Mouse (Mus musculus) heart, embryonic 15.5 days (tissue): ENCODE results near the gene Fut1. TPM values are rescaled to one million over a fixed set of nuclear protein-coding genes. Genes with fewer than 3 reads are reported as not detected.

Source experiments
- ATAC-seq: fragments of 200-750 bp; cut with Nextera tagmentation; replicated peaks from 2 replicates; pipeline ENCODE4 v1.8.0; 2017; ENCODE audit warnings: low read depth, moderate TSS enrichment; ENCODE audit not compliant: insufficient number of reproducible peaks, insufficient read depth, low FRiP score
- H3K27ac ChIP-seq: fragments of 300-500 bp; sonication (generic); 2 replicates; pipeline ENCODE4 v1.5.1; 2015; ENCODE audit warnings: mild to moderate bottlenecking, inconsistent platforms
- H3K27me3 ChIP-seq: fragments of 300-500 bp; sonication (generic); 2 replicates; pipeline ENCODE4 v1.6.1; 2015; ENCODE audit warnings: inconsistent platforms
- H3K36me3 ChIP-seq: fragments of 300-500 bp; sonication (generic); 2 replicates; pipeline ENCODE4 v1.6.1; 2015; ENCODE audit warnings: mild to moderate bottlenecking, inconsistent platforms
- H3K4me1 ChIP-seq: fragments of 300-500 bp; sonication (generic); replicated peaks from 2 replicates; pipeline ENCODE4 v1.6.1; 2015; ENCODE audit warnings: inconsistent platforms
- H3K4me2 ChIP-seq: fragments of 300-500 bp; sonication (generic); 2 replicates; pipeline ENCODE4 v1.6.1; 2015; ENCODE audit warnings: inconsistent platforms, mild to moderate bottlenecking, moderate library complexity
- H3K4me3 ChIP-seq: fragments of 300-500 bp; sonication (generic); 2 replicates; pipeline ENCODE4 v1.5.1; 2015; ENCODE audit warnings: mild to moderate bottlenecking, inconsistent platforms
- H3K9ac ChIP-seq: fragments of 300-500 bp; sonication (generic); 2 replicates; pipeline ENCODE4 v1.6.1; 2015; ENCODE audit warnings: mild to moderate bottlenecking, inconsistent platforms
- H3K9me3 ChIP-seq: fragments of 300-500 bp; sonication (generic); replicated peaks from 2 replicates; pipeline ENCODE4 v1.6.1; 2016; ENCODE audit warnings: inconsistent platforms
- WGBS: fragments of 180-500 bp; shearing (Covaris S2); methylation state at CpG from one replicate; pipeline ENCODE4 v1.1.7; 2015; ENCODE audit warnings: mixed read lengths; 5-methylcytosine and 5-hydroxymethylcytosine counted together
- polyA plus RNA-seq: library from polyadenylated mRNA; unstranded; fragments of >200 nt; fragmentation: Nextera tagmentation; extraction: Ambion mirVana; gene quantifications from 2 replicates; pipeline ENCODE4 v1.2.1, GENCODE M21; 2015

Fut1 gene
- polyA plus RNA-seq, 1 experiment from 2014 or later, result 0.15 TPM

DNA sequence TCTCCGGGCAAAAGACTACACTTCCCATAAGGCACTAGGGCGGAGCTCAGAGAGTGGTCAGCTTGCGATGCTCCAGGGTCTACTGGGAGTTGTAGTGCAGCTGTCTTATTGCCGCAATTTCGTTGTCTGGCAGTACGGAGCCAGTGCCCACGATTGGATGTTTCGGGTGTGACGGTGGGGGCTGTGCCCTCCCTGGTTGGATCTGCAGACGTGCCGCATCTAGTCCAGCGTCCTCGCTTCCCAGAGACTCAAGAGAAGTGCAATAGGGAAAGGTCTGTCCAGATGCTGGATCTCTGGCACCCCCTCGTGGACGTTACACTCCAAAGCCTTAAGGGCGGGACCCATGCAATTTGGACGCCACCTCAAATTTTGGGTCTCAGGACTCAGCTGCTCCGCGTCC, 27.9 kb upstream of the Fut1 start:
- Histone ChIP-seq H3K27ac (no peak overlapping the region), H3K4me1 (peaks cover 3% of the 10 kb centered on the region), H3K4me3 (peak overlapping the region; percentile 38), H3K4me2 (peak overlapping the region; percentile 57), H3K9me3 (no peaks in the 10 kb centered on the region), H3K9ac (peak overlapping the region; percentile 17; the same call in 1 of the 2 replicates), H3K36me3 (peaks cover 21% of the 10 kb centered on the region), H3K27me3 (no peaks in the 10 kb centered on the region)
- 4% methylated on average over 19 of the region's 19 CpGs for WGBS
- peak; percentile 98 for ATAC-seq

DNA sequence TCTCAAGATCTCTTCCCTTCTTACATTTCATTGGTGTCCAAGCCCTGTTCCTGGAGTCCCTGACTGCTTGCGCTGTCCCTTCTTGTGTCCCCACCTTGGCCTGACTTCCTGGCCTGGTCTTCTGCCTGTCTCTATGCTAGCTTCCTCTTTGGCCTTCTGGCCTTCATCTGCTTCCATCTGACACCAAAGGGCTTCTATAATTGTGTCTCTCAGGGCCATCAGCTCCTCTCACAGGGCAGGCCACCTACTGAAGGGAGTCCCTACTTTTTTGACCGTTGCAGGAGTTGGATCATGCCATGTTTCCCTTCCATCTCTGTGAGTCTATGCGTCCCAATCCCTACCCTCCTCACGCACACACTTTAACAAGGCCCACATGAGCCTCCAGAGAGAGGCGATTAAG, 27.2 kb upstream of the Fut1 start:
- ATAC-seq, result no peak
- no peak overlapping the region for H3K9ac ChIP-seq
- no peaks in the 10 kb centered on the region for H3K9me3 ChIP-seq
- peaks cover 3% of the 10 kb centered on the region for H3K4me1 ChIP-seq
- H3K4me2 ChIP-seq, result no peak overlapping the region; the same call in 1 of the 2 replicates
- H3K27ac ChIP-seq, result no peak overlapping the region
- H3K4me3 ChIP-seq, result no peak overlapping the region
- H3K36me3 ChIP-seq, result peaks cover 16% of the 10 kb centered on the region
- WGBS, result 94% methylated on average over 5 of the region's 5 CpGs
- H3K27me3 ChIP-seq, result no peaks in the 10 kb centered on the region

DNA sequence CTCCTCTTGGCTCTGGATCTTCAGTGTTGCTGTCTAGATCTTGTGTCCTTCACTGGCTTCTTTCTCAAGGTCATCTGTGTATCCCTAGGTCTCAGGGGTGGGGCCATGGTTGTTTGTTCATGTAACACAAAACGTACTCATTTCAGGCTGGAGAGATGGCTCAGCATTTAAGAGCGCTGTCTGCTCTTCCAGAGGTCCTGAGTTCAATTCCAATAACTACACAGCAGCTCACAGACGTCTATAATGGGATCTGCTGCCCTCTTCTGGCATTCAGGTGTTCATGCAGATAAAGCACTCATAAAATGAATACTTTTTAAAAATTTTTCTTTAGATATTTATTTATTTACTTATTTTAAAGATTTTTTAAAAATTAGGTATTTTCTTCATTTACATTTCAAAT, 26.2 kb upstream of the Fut1 start:
- H3K4me3 ChIP-seq, result no peak overlapping the region
- H3K9ac ChIP-seq, result no peak overlapping the region
- no peak overlapping the region for H3K27ac ChIP-seq
- peaks cover 3% of the 10 kb centered on the region for H3K4me1 ChIP-seq
- WGBS, result 62% methylated on average over 3 of the region's 3 CpGs
- no peaks in the 10 kb centered on the region for H3K27me3 ChIP-seq
- peaks cover 6% of the 10 kb centered on the region; the same call in 1 of the 2 replicates for H3K36me3 ChIP-seq
- ATAC-seq, result no peak
- H3K4me2 ChIP-seq, result no peak overlapping the region
- no peaks in the 10 kb centered on the region for H3K9me3 ChIP-seq

DNA sequence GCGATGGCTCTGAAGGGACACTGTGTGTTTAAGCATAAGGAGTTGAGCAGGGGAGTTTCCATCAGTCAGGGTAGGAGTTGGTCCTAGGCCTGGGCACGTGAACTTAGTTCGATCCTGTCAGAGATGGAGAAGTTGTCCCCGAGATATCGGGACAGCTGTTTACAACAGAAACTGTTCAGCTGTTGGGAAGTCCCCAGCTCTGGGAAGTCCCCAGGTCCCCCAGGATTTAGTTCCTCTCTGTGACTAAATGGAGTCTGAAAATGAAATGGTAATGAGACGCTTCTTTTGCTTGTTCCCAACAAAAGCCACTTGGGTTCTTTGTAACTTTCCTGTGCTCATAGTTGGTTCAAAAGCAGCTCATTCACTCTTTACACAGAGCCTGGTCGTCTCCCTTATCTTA, 25.2 kb upstream of the Fut1 start:
- Histone ChIP-seq H3K4me2 (no peak overlapping the region), H3K36me3 (0 out of 2 replicates have a peak, but pooled peaks cover 4% of the 10 kb centered on the region), H3K4me3 (no peak overlapping the region), H3K9ac (no peak overlapping the region), H3K27ac (no peak overlapping the region), H3K27me3 (no peaks in the 10 kb centered on the region), H3K4me1 (peaks cover 3% of the 10 kb centered on the region), H3K9me3 (no peaks in the 10 kb centered on the region)
- ATAC-seq, result no peak
- 71% methylated on average over 7 of the region's 7 CpGs for WGBS

DNA sequence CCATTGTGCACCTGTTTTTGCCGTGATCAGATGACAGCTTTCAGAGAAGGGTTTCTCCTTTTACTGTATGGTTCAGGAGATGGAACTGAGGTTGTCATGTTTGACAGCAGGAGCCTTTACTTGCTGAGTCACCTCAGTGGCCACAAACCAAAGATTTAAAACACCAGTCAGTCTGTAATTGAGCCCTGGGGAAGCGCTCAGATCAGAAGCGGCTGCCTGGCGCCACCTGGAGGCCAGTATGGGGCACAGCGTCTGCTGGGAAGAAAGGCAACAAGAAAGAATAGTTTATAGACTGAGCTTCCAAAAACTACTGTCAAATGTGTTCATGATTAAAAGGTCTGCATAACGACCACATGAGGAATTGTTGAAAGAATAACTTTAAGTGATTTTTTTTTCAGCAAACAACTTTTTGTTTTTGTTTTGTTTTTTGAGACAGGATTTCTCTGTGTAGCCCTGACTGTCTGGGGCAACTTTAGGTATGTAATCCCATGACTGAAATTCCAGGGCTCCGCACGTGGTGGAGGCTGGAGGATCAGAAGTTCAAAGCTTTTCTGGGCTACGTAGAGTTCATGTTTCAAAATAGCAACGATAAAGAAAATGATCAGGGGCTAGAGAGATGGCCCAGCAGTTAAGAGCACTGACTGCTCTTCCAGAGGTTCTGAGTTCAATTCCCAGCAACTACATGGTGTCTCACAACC, 23.8 kb upstream of the Fut1 start:
- no peak for ATAC-seq
- Histone ChIP-seq H3K27ac (no peak overlapping the region), H3K36me3 (no peaks in the 10 kb centered on the region), H3K9me3 (no peaks in the 10 kb centered on the region), H3K4me3 (no peak overlapping the region), H3K4me2 (no peak overlapping the region), H3K27me3 (no peaks in the 10 kb centered on the region), H3K9ac (no peak overlapping the region), H3K4me1 (peaks cover 3% of the 10 kb centered on the region)
- 16% methylated on average over 10 of the region's 10 CpGs for WGBS

DNA sequence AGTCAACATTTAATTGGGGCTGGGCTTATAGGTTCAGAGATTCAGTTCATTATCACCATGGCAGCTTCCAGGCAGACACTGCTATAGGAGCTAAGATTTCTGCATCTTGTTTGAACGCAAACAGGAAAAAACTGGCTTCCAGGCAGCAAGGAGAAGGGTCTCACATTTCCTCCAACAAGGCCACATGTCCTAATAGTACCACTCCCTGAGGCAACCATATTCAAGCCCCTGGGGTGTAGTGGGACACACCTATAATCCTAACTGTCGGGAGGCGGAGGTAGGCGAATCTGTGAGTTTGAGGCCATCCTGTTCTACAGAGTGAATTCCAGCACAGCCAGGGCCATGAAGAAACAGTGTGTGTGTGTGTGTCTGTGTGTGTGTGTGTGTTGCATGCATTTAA, 21.9 kb upstream of the Fut1 start:
- Histone ChIP-seq H3K9me3 (no peaks in the 10 kb centered on the region), H3K27me3 (no peaks in the 10 kb centered on the region), H3K9ac (no peak overlapping the region), H3K27ac (no peak overlapping the region), H3K4me2 (no peak overlapping the region), H3K36me3 (no peaks in the 10 kb centered on the region), H3K4me3 (no peak overlapping the region), H3K4me1 (peaks cover 5% of the 10 kb centered on the region)
- ATAC-seq, result no peak
- 79% methylated on average over 4 of the region's 4 CpGs for WGBS

DNA sequence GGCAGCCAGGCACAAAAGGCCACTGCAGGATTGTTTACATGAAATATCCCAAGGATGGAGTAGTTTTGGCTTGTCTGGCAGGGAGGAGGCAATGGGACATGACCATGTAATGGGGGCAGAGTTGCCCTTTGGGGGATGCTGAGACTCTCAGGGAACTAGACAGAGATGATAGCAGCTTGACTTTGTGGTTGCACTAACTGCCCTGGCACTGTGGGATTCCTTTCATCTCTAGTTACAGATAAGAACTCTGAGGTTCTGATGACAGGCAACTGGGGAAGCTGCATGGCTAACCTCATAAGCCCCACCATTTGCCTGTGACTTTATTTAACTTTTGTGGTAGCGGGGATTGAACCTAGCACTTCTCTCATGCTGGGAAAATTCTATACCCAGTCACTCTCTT, 21.0 kb upstream of the Fut1 start:
- Histone ChIP-seq H3K36me3 (no peaks in the 10 kb centered on the region), H3K9ac (no peak overlapping the region), H3K4me2 (no peak overlapping the region), H3K27me3 (no peaks in the 10 kb centered on the region), H3K4me1 (peaks cover 5% of the 10 kb centered on the region), H3K27ac (no peak overlapping the region), H3K9me3 (no peaks in the 10 kb centered on the region), H3K4me3 (no peak overlapping the region)
- WGBS, result 48% methylated on average over 1 of the region's 1 CpGs
- ATAC-seq, result no peak

DNA sequence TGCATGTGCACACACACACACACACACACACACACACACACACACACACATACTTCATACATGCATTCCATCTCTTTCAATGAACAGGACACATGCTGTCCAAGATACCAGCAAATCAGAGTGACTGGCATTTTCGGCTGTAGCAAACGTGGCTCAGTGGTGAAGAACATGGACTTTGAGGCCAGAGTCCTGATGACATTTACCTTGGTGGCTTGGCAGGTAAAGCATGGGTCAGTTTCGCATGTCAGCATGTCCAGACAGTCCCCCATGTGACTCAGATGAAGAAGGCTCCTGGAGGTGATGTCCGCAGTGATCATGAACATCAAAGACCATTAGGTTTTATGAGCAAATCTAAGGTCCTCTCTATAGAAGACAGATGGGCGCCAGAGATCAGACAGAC, 20.1 kb upstream of the Fut1 start:
- Histone ChIP-seq H3K4me3 (no peak overlapping the region), H3K4me1 (peaks cover 5% of the 10 kb centered on the region), H3K9me3 (no peaks in the 10 kb centered on the region), H3K36me3 (no peaks in the 10 kb centered on the region), H3K27ac (no peak overlapping the region), H3K4me2 (no peak overlapping the region), H3K27me3 (no peaks in the 10 kb centered on the region), H3K9ac (no peak overlapping the region)
- ATAC-seq, result no peak
- WGBS, result 83% methylated on average over 5 of the region's 5 CpGs

DNA sequence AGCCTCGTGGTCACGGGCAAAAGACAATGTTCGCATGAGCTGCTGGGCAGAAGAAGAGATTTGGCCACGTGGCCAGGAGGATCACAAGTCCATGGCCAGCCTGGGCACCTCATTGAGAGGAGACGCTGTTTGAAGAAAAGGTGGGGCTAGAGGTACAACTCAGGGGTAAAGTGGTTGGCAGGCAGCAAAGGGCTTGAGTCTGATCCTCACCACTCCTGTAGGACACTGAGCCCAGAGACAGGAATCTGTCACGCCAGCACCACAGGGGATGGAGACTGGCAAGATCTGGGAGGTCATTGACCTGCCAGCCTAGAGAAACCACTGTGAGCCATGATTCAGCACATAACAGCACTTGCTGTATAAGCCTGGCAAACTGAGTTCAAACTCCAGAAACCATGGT, 19.6 kb upstream of the Fut1 start:
- no peaks in the 10 kb centered on the region for H3K9me3 ChIP-seq
- WGBS, result 89% methylated on average over 6 of the region's 6 CpGs
- no peak overlapping the region for H3K9ac ChIP-seq
- H3K4me2 ChIP-seq, result no peak overlapping the region
- no peak overlapping the region for H3K4me3 ChIP-seq
- H3K4me1 ChIP-seq, result peaks cover 5% of the 10 kb centered on the region
- no peaks in the 10 kb centered on the region for H3K27me3 ChIP-seq
- H3K27ac ChIP-seq, result no peak overlapping the region
- H3K36me3 ChIP-seq, result no peaks in the 10 kb centered on the region
- no peak for ATAC-seq

DNA sequence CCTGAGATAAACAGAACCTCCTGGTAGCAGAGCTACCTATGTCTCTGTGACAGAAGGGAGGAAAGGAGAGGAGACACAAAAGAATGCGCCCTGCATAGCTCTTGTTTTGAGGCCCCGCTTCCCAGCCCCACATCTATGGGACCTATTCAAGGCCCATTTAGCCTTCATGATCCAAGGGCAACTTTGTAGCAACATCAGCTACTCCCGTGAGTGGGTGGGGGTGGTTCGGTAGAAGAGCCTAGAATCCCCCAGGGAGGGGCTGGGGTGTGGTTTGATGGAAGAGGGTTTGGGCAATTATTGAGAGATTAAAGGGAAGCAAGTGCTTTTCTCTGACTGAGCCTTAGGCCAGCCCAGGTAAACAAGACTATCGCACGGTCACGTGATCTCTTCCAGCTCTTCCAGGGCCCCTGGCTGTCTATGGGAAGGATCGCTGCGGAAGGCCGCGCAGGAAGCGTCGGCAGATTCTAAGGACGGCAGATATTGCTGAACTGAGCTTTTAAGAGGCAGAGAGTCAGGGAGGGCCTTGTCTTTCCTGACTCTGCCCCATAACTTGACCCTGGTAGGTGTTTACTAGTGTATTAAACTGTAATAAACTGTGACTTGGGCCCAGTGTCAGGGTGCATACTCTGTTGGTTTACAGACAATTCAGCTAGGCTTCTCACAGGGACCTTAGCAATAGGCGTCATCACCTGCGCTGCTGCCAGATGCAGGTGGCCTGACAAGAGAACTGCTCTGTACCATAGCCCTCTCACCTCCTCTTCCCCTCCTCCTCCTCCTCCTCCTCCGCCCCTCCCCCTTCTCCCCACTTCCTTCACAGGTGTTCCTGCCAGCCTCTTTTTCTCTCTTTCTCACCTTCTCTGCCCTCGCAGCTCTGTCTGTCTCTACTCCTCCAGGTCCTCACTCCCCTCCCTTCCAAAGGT, 17.9 kb upstream of the Fut1 start:
- no peak overlapping the region for H3K4me2 ChIP-seq
- ATAC-seq, result no peak
- peaks cover 5% of the 10 kb centered on the region for H3K4me1 ChIP-seq
- H3K9ac ChIP-seq, result 0 out of 2 replicates have a peak overlapping the region, but pooled peaks have one; percentile 5
- no peaks in the 10 kb centered on the region for H3K9me3 ChIP-seq
- 37% methylated on average over 18 of the region's 18 CpGs for WGBS
- H3K27ac ChIP-seq, result no peak overlapping the region
- no peaks in the 10 kb centered on the region for H3K27me3 ChIP-seq
- H3K36me3 ChIP-seq, result no peaks in the 10 kb centered on the region
- no peak overlapping the region for H3K4me3 ChIP-seq

DNA sequence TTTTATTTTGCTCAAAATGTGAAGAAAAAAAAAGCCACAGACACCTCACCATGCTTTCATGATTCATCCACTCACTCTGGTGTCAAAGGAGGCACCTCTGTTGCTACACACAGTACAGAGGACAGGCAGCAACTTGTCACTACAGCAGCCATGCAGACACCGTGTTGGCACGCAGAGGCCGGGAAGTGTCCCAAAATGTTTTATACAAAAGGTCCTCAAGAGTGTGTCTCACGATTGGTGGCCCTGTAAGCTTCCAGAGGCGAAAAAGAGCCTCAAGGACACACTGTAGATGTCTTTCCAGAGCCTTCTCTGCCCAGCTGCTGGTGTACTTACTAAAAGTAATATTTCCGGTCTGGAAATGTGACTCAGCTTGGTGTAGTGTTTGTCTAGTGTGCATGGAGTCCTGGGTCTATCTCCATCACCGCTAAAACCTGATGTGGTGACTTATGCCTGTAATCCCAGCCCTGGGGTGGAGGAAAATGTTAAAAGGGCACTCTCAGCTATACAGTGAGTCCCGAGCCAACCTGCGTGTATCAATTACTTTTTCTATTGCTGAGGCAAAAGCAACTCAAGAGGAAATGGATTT, 11.3 kb upstream of the Fut1 start:
- H3K4me3 ChIP-seq, result no peak overlapping the region
- no peak overlapping the region for H3K4me2 ChIP-seq
- H3K36me3 ChIP-seq, result no peaks in the 10 kb centered on the region
- no peaks in the 10 kb centered on the region for H3K27me3 ChIP-seq
- H3K27ac ChIP-seq, result no peak overlapping the region
- H3K9ac ChIP-seq, result no peak overlapping the region
- no peaks in the 10 kb centered on the region for H3K9me3 ChIP-seq
- ATAC-seq, result no peak
- no peaks in the 10 kb centered on the region for H3K4me1 ChIP-seq
- WGBS, result 69% methylated on average over 9 of the region's 9 CpGs
